Mouse (Mus musculus) activated CD4-positive, CD25-positive, alpha-beta regulatory T cell, adult 9 weeks (primary cell): Measurements from ENCODE around the gene Cryba4. TPM values are rescaled to one million over a fixed set of nuclear protein-coding genes. Genes with fewer than 3 reads are reported as not detected.

Source experiments
- polyA plus RNA-seq: library from polyadenylated mRNA; unstranded; fragments of 100-300 nt; shearing (Covaris generic); gene quantifications from one replicate; pipeline ENCODE4 v1.2.1, GENCODE M21; 2017

Cryba4 gene
- polyA plus RNA-seq = 0.64 TPM

DNA sequence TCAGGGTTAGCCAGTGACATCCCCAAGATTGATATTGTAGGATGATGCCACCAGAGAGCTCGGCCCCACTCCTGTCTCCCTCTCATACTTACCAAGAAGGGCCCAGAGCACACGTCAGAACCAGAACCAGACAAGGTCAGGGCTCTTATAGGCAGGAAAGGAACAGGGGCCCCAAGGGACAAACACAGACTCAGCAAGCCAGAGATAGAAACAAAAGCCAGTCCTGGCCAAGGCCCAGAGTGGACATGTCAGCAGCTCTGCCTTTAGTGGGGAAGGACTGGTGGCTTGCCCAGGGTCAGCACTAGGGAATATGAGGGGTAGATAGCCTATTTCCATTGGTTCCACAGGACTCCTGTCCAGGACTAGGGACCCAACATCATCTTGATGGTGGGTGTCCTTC is at the start of gene Cryba4:
Cryba4 (minus strand) TSS at position 119 of the 400 bp plus-strand sequence.

GRCm38 (mm10) chr5:112276267-112276873 is 24.1 kb upstream of the Cryba4 start, which contains the start of gene Tpst2:
Gene Tpst2 (plus strand): TSS chr5:112276691.

DNA sequence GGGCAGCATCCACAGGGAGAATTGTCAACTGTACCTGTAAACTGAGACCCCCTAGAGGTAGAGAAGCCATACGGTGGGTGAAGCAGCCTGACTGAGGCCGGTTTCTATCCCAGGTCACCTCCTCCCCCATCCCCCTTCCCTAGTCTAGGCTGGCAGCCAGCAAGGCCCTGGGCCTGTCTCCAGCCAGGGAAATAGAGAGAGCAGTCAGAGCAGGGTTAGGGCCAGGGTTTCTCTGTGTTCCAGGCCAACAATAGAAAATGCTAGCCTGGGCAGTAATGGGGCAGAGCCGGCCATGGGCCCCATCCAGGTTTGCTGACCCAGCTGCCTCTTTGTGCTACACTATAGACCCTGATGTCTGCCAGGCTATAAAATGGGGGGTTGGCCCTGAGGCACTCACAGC is 3.1 kb upstream of the Cryba4 start, which contains the start of gene Crybb1:
Crybb1 (plus strand) TSS at position 390 of the 400 bp plus-strand sequence.

Other genes with a start within 250 kb of the Cryba4 start
- gene Crybb1, start 3.3 kb upstream of the Cryba4 start, polyA plus RNA-seq = not detected
- gene Tpst2, start 24.2 kb upstream of the Cryba4 start, polyA plus RNA-seq = 162 TPM
- 44.1 TPM for gene Tfip11, start 73.8 kb upstream of the Cryba4 start, polyA plus RNA-seq
- gene Srrd, start 90.5 kb upstream of the Cryba4 start, polyA plus RNA-seq = 5.7 TPM
- gene Hps4, start 90.6 kb upstream of the Cryba4 start, polyA plus RNA-seq = 25.9 TPM
- gene Gm6583, start 103.5 kb upstream of the Cryba4 start, polyA plus RNA-seq = 0.32 TPM
- 0.22 TPM for gene Asphd2, start 142.3 kb upstream of the Cryba4 start, polyA plus RNA-seq
- gene Gm6588, start 196.9 kb upstream of the Cryba4 start, polyA plus RNA-seq = not detected